Mouse (Mus musculus) layer of hippocampus, adult 2 months (tissue): ENCODE measurements around the gene Pard3b. TPM values are rescaled to one million over a fixed set of nuclear protein-coding genes. Genes with fewer than 3 reads are reported as not detected.

Source experiments
- DNase-seq, 2 experiments: peaks; one replicate each; pipeline ENCODE4 v3.0.0; 2022; ENCODE audit warnings: low spot score in 2 of 2
- H3K27ac ChIP-seq: fragments of 200-600 bp; 2 replicates; pipeline ENCODE4 v1.8.1; 2022
- H3K4me3 ChIP-seq: fragments of 200-600 bp; 2 replicates; pipeline ENCODE4 v1.8.1; 2022; ENCODE audit warnings: mild to moderate bottlenecking
- CTCF ChIP-seq: fragments of 200-600 bp; conservative IDR thresholded peaks from 2 replicates; pipeline ENCODE4 v1.8.1; 2022; ENCODE audit warnings: antibody characterized with exemption, mild to moderate bottlenecking, moderate library complexity
- total RNA-seq, 2 experiments: library from RNA; stranded (reverse); gene quantifications; 2 replicates each; pipeline ENCODE4 v1.2.3; 2021

The Pard3b gene
- total RNA-seq, 2 experiments from 2014 or later, result 4.6 to 6.9 TPM

DNA sequence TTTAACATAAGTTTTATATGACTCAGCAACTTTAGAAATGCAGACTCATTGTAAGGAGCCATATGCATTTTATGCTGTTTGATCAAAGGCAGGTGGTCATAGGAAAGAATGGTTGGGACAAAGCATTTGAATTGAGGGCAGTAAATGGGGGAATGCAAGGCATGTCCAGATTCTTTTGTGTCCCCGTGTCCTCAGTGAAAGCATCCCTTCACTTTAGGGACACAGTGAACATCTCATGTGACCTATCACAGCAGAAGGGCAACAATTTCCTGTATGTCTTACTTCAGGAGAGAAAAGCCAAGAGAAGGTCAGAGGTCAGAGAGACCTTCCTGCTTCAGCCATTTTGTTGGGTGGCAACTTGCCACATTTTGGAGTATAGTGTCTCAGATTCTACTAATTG lies 745.6 kb downstream of the Pard3b start:
- no peak for TF ChIP-seq CTCF
- no peak for DNase-seq
- Histone ChIP-seq H3K4me3 (no peak overlapping the region), H3K27ac (no peak overlapping the region)

DNA sequence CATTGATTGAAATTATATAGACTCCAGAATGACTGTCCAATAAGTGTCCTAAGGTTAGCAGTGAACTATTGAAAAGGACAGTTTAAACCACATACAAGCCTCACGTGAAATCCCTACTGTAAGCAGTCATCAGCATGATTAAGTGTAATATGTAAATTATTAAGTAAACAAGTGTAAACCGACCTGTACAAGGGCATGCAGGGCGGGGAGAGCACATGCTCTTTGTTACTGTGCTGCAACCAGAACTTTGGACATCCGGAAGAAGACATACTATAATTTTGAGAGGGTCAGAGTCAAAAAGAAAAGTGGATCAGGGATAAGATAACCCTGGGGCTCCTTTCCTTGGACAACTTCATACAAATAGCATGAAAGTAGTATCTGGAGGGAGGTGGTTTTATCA lies 749.4 kb downstream of the Pard3b start:
- Histone ChIP-seq H3K4me3 (no peak overlapping the region), H3K27ac (no peak overlapping the region)
- no peak for TF ChIP-seq CTCF
- DNase-seq, result no peak

DNA sequence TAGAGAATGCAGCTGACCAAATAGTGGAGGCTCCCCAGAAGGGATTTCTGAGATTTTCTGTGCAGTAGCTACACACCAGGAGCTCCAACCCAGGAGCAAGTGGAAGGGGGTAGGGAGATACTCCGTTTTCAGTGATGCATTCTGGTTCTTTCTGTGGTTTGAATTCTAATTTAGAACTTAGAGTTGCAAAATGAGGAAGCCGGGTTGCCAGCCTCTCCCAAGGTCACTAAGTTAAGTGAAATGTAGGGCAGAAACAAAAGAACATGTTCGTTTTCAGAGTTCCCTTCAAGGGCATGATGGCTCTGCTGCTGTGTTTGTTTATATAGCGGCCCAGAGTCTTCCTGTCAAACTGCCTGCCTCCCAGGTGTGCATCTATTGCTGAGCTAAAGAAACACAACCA lies 754.2 kb downstream of the Pard3b start:
- no peak for TF ChIP-seq CTCF
- Histone ChIP-seq H3K27ac (no peak overlapping the region), H3K4me3 (no peak overlapping the region)
- no peak for DNase-seq

DNA sequence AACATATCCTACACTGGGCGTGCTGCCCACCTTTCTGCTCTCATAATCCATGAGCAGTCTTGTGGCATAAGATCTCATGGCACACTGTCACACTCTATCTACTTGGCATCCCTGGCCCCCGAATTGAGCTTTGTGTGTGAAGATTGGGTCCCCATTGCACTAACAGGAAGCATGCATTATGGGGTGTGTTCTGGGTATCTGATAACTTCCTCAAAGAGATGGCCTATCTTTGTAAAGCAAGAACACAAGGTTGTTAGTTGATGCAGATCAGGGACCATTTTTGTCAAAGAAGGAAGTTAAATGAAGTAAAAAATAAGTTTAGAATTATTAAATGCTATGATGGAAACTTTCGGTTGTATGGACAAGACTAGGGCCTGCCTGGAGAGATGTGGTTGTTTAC lies 755.9 kb downstream of the Pard3b start:
- DNase-seq, result no peak
- no peak overlapping the region for H3K4me3 ChIP-seq
- TF ChIP-seq CTCF, result no peak
- H3K27ac ChIP-seq, result no peak overlapping the region

DNA sequence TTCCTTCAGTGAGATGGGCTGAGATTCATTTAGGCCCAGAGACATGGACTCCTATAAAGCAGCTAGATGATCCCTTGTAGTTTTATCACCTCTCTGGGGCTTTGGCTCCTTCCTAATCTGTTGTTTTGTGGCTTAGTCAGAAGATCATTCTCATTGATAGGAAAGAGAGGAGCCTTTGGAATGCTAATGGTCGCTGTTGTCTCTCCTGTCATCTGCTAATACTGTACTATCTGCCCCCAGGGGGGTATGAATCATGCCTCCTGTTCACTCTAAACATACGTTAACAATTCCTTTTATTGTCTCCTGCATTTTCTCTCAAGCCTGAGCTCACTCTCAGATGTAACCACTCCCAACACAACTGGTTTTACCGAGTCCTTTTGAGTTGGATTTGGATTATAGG lies 759.6 kb downstream of the Pard3b start:
- Histone ChIP-seq H3K27ac (no peak overlapping the region), H3K4me3 (no peak overlapping the region)
- DNase-seq, result no peak
- no peak for TF ChIP-seq CTCF

DNA sequence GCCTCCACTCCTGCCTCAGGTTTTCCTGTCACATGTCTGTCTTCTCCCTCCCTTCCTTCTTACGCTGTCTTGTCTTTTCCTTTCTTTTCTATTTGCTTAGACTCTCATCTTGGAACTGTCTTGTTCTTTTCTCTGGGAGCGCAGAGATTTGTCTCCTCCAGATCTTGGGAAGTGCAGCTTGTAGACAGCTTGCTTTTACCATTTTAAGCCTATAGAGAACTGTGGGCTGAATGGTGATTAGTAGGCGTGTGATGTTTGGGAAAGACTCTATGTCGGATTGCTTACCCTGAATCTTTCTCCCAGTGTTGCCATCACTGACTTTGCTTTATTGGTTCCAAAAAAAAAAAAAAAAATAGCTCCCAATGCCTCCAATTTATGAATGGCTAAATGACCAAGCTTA lies 760.1 kb downstream of the Pard3b start:
- no peak for TF ChIP-seq CTCF
- DNase-seq, result no peak
- no peak overlapping the region for H3K4me3 ChIP-seq
- H3K27ac ChIP-seq, result no peak overlapping the region

DNA sequence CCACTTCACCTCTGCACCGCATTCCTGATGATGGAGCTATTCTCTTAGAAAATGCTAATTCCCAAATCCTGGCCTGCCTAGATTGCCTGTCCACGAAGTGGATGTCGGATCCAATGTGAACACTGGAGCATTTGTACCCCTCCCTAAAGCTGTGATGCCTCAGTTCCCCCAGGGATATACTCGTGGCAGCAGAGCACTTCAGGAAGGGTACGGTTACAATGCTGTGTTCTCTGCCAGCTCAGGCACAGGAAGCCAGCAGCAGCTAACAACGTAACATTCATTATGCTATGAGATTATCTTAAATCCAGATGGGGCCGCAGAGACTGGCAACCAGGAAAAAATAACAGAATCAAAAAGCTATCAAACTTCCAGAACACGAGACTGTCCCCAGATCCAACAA lies 766.4 kb downstream of the Pard3b start:
- TF ChIP-seq CTCF, result no peak
- H3K27ac ChIP-seq, result no peak overlapping the region
- H3K4me3 ChIP-seq, result no peak overlapping the region
- no peak for DNase-seq

DNA sequence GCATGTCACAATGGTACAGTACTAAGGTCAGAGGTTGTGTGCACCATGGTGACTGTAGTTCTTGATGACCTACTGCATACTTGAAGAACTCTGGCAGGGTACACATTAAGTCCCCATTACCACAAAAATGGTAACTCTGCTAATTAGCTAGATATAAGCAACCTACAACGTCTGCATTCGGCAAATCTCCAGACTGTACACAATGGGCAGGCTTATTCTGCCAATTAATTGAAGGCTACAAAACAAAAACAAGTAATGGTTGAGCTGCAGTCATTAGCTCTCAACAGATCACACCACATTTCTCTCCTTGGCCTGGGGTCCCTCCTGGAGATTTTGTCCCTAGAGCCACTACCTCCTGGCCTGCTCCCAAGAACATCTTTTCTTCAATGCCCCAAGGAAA lies 772.7 kb downstream of the Pard3b start:
- Histone ChIP-seq H3K27ac (no peak overlapping the region), H3K4me3 (no peak overlapping the region)
- TF ChIP-seq CTCF, result no peak
- no peak for DNase-seq

DNA sequence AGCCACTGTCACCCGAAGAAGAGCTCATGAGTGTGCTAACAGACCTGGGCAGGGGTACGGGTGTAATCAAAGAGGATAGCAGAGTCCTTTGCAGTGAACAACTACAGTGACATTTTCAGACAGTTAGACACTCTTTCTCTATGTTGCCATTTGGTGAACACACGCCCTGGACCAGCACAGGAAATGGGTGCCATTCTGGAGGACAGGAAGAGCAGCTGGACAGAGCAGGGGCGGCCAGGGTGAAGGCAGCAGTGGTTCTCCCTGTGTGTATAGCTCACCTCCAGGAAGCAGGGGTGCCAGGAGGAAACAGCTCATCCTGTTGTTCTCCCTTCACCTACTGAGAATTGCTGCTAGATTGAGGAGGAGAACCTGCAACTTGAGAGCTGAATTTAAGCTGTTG lies 773.4 kb downstream of the Pard3b start:
- TF ChIP-seq CTCF, result no peak
- H3K4me3 ChIP-seq, result no peak overlapping the region
- no peak overlapping the region for H3K27ac ChIP-seq
- DNase-seq, result no peak

DNA sequence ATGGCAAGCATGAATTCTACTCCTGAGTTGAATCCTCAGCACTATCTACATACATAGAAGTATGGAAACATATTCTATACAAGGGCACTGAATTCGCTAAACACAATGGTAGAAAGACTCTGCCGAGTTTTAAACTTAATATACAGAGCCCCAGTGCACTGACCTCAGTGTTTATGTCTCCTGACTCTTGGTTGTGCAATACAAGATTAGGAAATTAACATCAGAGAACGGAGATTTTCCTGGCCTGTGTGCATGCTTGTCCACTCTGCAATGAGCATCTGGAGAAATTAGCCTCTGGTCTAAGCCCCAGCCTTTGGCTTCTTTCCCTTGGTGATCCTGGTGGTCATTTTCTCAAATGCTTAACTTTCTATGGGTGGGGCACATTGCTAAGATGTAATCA lies 774.4 kb downstream of the Pard3b start:
- Histone ChIP-seq H3K27ac (no peak overlapping the region), H3K4me3 (no peak overlapping the region)
- no peak for DNase-seq
- no peak for TF ChIP-seq CTCF

DNA sequence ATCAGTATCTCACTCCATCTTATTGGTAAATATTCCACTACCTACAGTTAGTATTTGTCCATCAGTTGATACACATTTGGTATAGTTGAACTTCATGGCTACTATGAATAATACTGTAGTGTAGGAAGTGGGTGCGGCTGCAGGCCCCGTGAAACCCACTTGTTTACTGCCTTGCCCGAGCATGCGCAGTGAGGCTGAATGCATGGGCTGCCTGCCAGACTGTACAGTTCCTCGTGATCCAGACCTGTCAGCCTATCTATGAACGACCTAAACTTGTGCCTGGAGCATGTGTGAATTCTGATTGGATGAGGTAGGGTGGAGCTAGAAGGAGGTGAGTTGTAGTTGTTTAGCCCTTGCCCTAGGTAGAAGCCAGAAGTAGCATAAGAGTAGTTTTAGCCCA lies 775.9 kb downstream of the Pard3b start:
- no peak for TF ChIP-seq CTCF
- Histone ChIP-seq H3K4me3 (no peak overlapping the region), H3K27ac (no peak overlapping the region)
- no peak for DNase-seq

DNA sequence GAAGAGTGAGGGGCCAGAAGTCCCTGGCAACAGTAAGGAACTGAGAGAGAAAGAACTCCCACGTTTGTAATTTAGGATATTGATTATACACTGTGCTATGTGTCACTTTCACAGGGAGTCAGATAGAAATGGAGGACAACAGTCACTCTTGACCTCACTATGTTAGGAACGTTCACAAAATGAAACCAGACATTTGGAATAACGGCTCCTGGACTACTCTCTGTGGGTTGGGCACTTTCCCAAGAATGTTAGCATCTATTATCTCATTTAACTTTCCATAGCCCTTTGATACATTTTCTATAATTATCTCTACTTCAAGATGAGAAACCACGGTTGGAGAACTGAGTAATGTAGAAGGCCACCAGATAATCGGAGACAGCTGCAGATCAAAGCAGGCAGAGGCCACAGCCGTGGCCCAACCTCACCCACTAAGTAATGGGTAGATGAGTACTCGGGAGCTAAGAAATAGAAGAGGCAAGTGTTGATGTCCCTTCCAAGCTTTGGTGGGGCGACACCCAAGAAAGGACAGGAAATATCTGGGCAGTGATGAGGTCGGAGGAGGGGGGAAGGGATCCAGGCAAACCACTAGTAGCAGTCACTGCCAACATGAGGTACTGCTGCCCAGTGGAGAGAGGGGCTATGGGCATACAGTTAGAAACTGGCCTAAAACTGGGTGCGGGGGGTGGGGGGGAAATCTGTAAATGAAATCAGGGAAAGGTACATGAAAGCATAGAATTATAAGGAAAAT lies 778.2 kb downstream of the Pard3b start:
- no peak for TF ChIP-seq CTCF
- Histone ChIP-seq H3K27ac (no peak overlapping the region), H3K4me3 (no peak overlapping the region)
- DNase-seq, result no peak

DNA sequence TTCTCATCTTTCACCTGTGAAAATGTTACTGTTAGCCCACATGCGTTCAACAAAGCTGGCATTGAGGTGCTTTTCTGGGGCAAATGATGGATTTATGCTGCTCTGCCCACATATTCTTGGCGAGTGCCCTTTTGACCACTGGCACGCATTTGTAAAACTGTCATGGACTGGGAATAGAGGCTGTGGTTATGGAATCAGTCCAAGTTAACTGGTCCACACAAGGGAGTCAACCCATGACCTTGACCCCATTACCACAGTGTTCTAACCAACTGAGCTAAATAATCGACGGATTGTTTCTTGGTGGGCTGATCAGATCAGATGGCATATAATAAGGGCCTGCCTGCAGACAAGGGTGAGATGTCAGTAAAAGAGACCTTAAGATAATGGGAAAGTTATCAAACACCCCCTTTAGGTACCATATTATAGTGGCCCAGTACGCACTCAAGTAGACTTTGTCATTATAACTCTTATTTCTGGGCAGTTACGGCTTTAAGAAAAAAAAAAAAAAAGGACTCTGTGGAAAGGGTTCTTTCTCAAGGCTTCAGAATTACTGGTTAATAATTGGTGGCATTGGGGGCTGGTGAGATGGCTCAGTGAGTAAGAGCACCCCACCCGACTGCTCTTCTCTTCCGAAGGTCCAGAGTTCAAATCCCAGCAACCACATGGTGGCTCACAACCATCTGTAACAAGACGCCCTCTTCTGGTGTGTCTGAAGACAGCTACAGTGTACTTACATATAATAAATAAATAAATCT lies 784.4 kb downstream of the Pard3b start:
- Histone ChIP-seq H3K4me3 (no peak overlapping the region), H3K27ac (no peak overlapping the region)
- no peak for TF ChIP-seq CTCF
- no peak for DNase-seq

DNA sequence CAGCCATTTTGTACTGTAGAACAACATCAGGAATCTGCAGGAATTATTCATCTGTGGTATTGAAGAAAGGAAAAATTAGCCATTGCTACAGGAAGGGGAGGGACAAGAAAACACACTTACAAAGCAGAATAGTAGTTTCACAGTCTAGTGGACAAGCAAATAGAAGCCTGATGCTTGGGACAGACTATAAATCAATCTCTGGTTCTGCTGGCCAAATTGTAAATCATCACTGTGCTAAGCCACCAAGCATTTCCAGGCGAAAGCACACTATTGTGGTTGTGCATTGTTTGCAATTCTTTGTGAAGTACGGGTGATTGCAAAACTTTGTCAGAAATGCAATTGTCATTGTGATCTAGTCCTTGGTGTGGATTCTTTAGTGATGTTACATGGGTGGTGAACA lies 786.7 kb downstream of the Pard3b start:
- DNase-seq, result no peak
- Histone ChIP-seq H3K4me3 (no peak overlapping the region), H3K27ac (no peak overlapping the region)
- no peak for TF ChIP-seq CTCF

DNA sequence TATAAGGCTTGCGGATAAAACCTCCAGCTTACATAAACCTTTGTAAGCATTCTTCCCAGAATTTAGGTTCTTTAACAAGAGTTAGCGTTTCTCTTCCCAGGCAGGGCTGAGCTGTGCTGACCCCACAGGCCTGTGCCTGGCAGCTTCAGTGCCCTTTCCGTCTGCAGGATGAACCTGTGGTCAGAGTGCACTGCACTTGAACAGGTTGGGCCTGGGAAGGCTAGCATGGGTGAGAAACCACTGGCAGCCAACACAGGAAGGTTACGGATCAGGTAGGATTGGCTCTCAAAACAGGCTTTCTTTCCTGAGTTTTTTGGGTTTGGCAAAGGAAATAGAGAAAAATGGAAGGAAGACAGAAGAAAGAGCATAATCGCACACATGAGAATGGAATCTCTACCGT lies 790.1 kb downstream of the Pard3b start:
- DNase-seq, result no peak
- no peak overlapping the region for H3K4me3 ChIP-seq
- TF ChIP-seq CTCF, result no peak
- H3K27ac ChIP-seq, result no peak overlapping the region
